8 mouse cellular contexts compared by ENCODE assay signal in genomic region chr12:100002914-100003587, GRCm38 (mm10). TPM values are rescaled to one million over a fixed set of nuclear protein-coding genes. Genes with fewer than 3 reads are reported as not detected.
DNase-seq lines count a peak whose midpoint lies in the region; ATAC-seq and TF ChIP-seq lines count a peak whose summit lies in the region.

No protein-coding gene starts in this region.

- no peak overlapping the region for H3K4me3 ChIP-seq in kidney, embryonic 16.5 days (ENCODE audit: low read length)
- H3K4me3 ChIP-seq in forebrain, postnatal 0 days (ENCODE audit: low read depth, low read length) = no peak overlapping the region

- H3K4me2 ChIP-seq in kidney, embryonic 16.5 days (replicated peaks; ENCODE audit: low read depth, low read length) = no peak overlapping the region
- no peak overlapping the region for H3K4me2 ChIP-seq in forebrain, postnatal 0 days (ENCODE audit: low read depth)

- H3K27ac ChIP-seq in kidney, embryonic 16.5 days (ENCODE audit: low read length) = no peak overlapping the region
- no peak overlapping the region for H3K27ac ChIP-seq in forebrain, postnatal 0 days (ENCODE audit: low read depth, low read length)

- H3K36me3 ChIP-seq in kidney, embryonic 16.5 days (ENCODE audit: insufficient read depth, low read length) = no peaks in the 10 kb centered on the region
- H3K36me3 ChIP-seq in forebrain, postnatal 0 days (ENCODE audit: insufficient read depth) = no peaks in the 10 kb centered on the region

- 32% methylated on average over 8 of the region's 8 CpGs for WGBS in kidney, embryonic 16.5 days
- 13% methylated on average over 8 of the region's 8 CpGs for WGBS in forebrain, postnatal 0 days

- no peaks in the 10 kb centered on the region for H3K9me3 ChIP-seq in kidney, embryonic 16.5 days (ENCODE audit: low read length)
- no peaks in the 10 kb centered on the region for H3K9me3 ChIP-seq in forebrain, postnatal 0 days (ENCODE audit: low read length)

- no peaks in the 10 kb centered on the region for H3K27me3 ChIP-seq in kidney, embryonic 16.5 days (ENCODE audit: insufficient read depth, low read length)
- H3K27me3 ChIP-seq in forebrain, postnatal 0 days (ENCODE audit: insufficient read depth, low read length) = no peaks in the 10 kb centered on the region

- 0 out of 2 replicates have a peak, but pooled peaks cover 6% of the 10 kb centered on the region for H3K4me1 ChIP-seq in kidney, embryonic 16.5 days (ENCODE audit: insufficient read depth, low read length)
- no peaks in the 10 kb centered on the region for H3K4me1 ChIP-seq in forebrain, postnatal 0 days (ENCODE audit: insufficient read depth)

- no peak overlapping the region for H3K9ac ChIP-seq in kidney, embryonic 16.5 days (replicated peaks; ENCODE audit: low read length)
- no peak overlapping the region for H3K9ac ChIP-seq in forebrain, postnatal 0 days

- peak; percentile 51; the same call in 1 of the 2 replicates for ATAC-seq in kidney, embryonic 16.5 days (ENCODE audit: low FRiP score, low TSS enrichment)
- ATAC-seq in forebrain, postnatal 0 days = peak; percentile 91

- no peak for TF ChIP-seq CTCF in forebrain, postnatal 0 days (IDR thresholded peaks at IDR 0.05; ENCODE audit: low read depth)

- no peak for DNase-seq in kidney, adult 18-20 months
- DNase-seq in R1 (ENCODE audit: low read depth, low spot score) = peak; percentile 41
- DNase-seq in cerebellum, adult 8-10 months = peak; percentile 57
- DNase-seq in forebrain, postnatal 0 days = peak; percentile 76
- DNase-seq in adrenal gland, adult 2 months = no peak
- no peak for DNase-seq in urinary bladder, adult 2 months (ENCODE audit: low spot score)
- no peak for DNase-seq in thymus, postnatal 4 days

RNA-seq across cellular contexts. Expression of gene Kcnk13, which starts 38.8 kb away (rescaled TPM):
- polyA plus RNA-seq in kidney, embryonic 16.5 days (2015; fragmentation: Nextera tagmentation; extraction: Ambion mirVana) = 0.21 and 0.23 TPM in 2 replicates
- 3.2 and 4.3 TPM in 2 replicates for total RNA-seq in forebrain, postnatal 0 days (2014; rRNA removed)
- polyA plus RNA-seq in forebrain, postnatal 0 days (2015; fragmentation: Nextera tagmentation; extraction: Ambion mirVana) = 1.4 and 2.5 TPM in 2 replicates
- total RNA-seq in adrenal gland, adult 2 months (2021) = under 1 TPM; 0.69 to 0.93 TPM
- 0.42 and 0.47 TPM in 2 replicates for polyA plus RNA-seq in adrenal gland, adult 2 months (2012; rRNA removed)
- polyA plus RNA-seq in urinary bladder, adult 2 months (2012; rRNA removed) = 0.65 and 0.92 TPM in 2 replicates

Comparison
In these comparisons a context has a peak if more than half of its experiments do, and no peak if none do; other contexts are left out.
1. DNase-seq: peak in R1 (single experiment), cerebellum, adult 8-10 months (single experiment) and forebrain, postnatal 0 days (single experiment); none in kidney, adult 18-20 months (single experiment), adrenal gland, adult 2 months (single experiment), urinary bladder, adult 2 months (single experiment) and thymus, postnatal 4 days (single experiment).